Mouse (Mus musculus): ENCODE data around the gene Syvn1.

Syvn1 gene

DNA sequence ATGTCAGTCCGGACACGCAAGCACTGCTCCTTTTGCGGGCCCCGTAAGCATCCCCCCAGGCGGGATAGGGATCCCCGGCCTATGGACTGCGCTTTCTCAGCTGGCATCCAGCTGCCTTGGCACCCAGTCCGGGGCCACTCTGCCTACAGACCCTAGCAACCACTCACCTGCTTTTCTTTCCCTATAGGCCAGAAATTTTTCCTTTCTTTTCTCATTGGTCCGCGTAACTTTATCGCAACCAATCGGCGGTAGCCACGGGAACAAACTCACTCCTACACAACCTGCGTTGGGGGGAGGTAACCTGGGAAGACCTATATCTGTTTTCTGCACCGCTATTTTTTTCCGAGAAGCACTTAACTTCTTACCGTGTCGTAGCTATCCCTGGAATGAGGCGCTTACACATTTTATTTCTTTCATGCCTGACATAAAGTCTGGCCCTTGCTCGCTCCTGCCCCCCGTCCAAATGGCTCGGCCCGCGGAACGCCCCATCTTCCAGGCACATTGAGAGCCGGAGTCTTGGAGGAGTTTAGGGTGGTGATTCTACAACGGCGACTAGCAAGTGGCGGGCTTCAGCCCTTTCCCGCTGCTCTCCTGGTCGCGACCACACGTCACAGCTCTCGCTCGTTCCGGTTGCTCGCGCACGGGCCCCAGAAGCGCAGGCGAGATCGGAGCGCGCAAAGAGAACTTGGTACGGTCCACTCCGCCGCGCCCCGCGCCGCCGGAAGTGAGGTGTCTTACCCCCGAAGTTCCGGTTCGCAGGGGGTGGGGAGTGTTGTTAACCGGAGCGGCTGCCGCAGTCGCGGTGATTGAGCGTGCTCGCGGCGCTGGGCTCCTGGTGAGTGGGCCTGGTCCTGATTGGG, at the start of gene Syvn1:
TSS of gene Syvn1 (plus strand) at position 283 of the 860 bp plus-strand sequence.
- peak; percentile 89 for ATAC-seq (ENCODE audit: insufficient number of reproducible peaks, low FRiP score, low TSS enrichment)

DNA sequence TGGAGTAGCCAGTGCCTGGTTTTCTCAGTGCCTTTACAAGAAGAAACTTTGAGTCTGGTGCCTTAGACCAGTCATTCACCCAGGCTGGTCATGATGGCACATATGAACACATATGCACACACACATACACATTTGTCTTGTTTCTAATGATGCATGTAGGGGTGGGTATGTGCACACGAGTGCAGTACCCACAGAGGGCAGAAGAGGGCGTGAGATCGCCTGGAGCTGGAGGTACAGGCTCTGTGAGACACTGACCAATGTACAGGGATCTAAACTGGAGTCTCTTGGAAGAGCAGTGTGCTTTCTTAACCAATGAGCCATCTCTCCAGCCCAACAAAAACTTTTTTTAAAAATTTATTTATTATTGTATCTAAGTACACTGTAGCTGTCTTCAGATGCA, 48.2 kb upstream of the Syvn1 start:
- ATAC-seq (ENCODE audit: insufficient number of reproducible peaks, low FRiP score, low TSS enrichment), result no peak

DNA sequence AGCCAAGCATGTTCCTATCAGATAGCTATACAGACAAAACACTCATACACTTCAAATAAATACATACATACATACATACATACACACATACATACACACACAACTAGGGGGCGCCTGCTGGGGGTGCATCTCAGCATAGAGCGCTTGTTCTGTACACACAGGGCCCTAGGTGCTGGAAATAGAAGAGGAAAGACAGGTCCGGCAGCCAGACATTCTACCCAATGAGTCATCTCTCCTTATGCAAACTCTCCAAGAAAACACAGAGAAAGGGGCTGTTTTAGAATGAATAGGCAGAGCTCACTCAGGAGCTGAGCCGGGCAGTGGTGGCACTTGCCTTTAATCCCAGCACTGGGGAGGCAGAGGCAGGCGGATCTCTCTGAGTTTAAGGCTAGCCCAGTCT, 46.4 kb upstream of the Syvn1 start:
- ATAC-seq (ENCODE audit: insufficient number of reproducible peaks, low FRiP score, low TSS enrichment), result no peak

DNA sequence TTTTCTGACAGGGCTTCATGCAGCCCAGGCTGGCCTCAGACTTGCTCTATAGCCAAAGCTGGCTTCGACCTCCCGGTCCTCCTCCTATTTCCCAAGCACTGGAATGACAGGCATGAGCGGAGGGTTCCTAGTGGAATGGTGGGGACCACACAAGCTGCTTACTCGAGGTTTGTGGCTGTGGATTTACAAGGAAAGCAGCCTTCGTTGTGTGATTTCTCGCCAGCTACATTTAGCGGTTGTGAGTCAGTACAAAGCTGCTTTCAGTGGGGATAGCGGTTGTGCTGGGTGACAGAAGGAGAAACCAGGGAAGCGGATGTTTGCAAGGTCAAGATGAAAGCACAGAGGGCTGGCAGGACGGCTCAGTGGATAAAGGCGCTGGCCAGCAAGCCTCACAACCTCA, 40.8 kb upstream of the Syvn1 start:
- ATAC-seq (ENCODE audit: insufficient number of reproducible peaks, low FRiP score, low TSS enrichment), result no peak

DNA sequence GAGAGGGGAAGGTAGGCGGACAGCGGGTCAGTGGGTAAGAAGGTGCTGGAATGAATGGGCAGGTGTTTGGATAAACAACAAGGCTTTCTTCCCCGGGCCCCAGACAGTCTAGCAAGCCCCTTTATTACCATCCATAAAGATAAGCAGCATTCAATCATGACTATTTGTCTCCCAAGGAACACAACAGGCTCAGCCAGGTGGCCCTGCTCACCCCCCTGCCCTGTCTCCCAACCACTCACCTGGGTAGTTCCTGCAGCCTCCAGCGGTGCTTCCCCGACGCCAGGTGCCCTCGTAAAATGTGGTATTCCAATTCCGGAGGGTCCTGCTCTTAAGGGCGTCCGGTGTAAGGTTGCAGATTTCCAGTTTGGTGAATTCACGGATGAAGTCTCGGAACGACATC, 39.4 kb upstream of the Syvn1 start:
- no peak for ATAC-seq (ENCODE audit: insufficient number of reproducible peaks, low FRiP score, low TSS enrichment)

DNA sequence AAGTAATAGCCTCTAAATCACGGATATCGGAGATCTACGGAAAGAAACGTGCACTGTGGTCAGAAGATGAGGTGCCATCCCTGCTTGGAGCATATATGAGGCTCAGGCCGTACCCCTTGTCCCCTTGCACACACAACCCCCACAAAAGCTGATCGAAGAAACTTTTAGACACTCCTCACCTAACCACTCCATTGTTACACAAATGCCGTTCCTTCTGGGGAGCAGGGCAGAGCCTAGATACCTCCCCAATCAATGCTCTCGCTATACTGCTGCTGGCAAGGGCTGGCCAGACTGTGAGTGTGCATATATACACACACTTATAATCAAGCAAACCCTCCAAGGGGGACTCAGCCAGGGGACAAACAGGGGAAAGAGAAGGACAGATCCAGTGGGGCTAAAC, 37.2 kb upstream of the Syvn1 start:
- no peak for ATAC-seq (ENCODE audit: insufficient number of reproducible peaks, low FRiP score, low TSS enrichment)

DNA sequence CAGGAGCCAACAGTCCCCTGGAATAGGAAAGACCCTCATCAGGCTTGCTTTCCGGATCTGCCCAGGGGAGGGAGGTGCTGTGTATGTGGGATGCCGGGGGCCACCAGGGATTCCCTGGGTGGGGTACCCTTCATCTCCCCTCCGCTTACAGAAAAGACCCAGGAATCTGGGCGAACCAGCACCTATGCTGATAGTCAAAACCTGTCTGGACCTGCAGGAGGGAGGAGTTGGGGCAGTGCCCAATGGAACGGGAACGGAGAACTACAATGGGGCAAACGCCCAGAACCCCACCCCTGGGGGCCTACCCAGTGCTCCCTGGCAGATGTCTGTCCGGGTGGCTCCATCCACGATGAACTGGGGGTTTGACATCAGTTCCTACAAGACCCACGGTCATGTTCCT, 32.7 kb upstream of the Syvn1 start:
- ATAC-seq (ENCODE audit: insufficient number of reproducible peaks, low FRiP score, low TSS enrichment), result no peak

DNA sequence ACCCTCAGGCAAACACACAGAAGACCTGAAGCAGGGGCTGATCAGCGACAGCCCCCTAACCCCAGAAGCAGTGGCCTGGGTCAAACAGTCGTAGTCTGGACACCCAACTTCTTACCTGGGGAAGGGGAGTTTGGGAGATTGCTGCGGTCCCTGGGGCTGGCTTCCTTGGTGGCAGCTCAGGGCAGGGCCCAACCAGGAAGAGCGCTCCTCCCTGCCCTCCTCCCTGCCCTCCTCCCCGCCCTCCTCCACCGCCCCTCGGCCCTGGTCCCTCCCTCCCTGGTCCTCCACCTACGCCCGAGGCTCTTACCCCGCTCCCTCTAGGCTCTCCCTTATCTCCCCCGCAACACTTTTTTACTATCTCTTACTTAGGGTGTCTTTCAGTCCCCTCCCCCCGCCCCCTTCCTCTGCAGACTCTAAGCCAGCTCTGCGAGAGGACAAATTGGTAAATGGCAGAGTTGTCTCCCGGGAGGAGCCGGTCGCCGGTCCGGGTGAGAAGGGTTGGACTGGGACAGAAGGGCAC, 31.3 kb upstream of the Syvn1 start:
- ATAC-seq (ENCODE audit: insufficient number of reproducible peaks, low FRiP score, low TSS enrichment), result peak; percentile 69; the same call in 1 of the 2 replicates

DNA sequence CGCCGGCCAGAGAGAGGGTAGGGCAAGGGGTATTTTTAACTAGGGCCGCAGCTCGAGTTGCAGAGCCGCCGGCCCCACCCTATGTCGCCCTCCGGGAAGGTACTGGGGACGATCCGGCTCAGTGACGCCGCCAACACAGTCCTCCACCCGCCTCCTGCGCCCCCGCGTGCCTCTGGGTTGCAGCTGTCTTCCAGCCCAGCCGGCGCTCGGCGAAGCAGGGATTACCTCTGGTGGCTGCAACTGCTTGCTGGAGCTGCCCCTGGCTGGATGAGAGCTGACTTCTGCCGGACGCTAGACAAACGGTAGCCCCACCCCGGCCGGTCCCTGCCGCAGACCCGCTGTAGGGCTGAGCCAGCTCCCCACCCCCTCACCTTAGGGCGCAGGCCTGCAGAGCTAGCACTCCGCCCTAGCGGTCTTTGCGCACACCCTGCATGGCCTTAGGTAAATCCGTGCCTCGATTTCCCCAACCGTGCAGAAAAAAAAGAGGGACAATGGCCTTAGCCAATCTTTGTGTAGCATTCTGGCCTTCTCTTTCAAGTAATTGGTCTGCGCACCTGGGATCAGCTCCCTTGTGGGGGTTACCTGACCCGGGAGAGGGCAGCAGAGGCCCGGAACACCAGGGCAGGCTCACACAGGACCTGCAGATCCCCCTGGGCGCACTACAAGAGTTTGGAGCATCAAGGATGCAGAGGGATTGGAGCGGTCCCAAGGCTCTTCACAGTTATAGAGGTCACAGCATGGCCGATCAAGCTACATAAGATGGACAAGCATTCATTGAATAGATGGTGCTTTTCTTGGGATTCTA, 30.7 kb upstream of the Syvn1 start, which contains the start of gene Capn1:
TSS of gene Capn1 (minus strand) at position 387 of the 805 bp plus-strand sequence.
- ATAC-seq (ENCODE audit: insufficient number of reproducible peaks, low FRiP score, low TSS enrichment), result peak; percentile 36; the same call in 1 of the 2 replicates

DNA sequence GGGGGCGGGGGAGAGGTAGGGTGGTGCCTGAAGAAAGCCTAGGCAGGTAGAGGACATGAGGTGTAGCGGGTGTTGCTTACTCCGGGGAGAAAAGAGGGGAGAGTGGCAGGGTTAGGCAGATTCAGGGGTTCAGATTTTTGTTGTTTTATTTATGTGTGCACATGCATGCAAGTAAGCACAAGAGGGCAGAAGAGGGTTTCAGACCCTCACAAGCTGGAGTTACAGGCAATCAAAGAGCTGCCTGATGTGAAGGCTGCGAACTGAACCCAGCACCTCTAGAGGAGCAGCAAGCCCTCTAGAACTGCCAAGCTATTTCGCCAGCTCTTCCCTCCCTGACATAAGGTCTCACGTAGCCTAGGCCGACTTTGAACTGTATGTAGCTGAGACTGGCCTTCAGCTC, 29.8 kb upstream of the Syvn1 start:
- ATAC-seq (ENCODE audit: insufficient number of reproducible peaks, low FRiP score, low TSS enrichment), result no peak

DNA sequence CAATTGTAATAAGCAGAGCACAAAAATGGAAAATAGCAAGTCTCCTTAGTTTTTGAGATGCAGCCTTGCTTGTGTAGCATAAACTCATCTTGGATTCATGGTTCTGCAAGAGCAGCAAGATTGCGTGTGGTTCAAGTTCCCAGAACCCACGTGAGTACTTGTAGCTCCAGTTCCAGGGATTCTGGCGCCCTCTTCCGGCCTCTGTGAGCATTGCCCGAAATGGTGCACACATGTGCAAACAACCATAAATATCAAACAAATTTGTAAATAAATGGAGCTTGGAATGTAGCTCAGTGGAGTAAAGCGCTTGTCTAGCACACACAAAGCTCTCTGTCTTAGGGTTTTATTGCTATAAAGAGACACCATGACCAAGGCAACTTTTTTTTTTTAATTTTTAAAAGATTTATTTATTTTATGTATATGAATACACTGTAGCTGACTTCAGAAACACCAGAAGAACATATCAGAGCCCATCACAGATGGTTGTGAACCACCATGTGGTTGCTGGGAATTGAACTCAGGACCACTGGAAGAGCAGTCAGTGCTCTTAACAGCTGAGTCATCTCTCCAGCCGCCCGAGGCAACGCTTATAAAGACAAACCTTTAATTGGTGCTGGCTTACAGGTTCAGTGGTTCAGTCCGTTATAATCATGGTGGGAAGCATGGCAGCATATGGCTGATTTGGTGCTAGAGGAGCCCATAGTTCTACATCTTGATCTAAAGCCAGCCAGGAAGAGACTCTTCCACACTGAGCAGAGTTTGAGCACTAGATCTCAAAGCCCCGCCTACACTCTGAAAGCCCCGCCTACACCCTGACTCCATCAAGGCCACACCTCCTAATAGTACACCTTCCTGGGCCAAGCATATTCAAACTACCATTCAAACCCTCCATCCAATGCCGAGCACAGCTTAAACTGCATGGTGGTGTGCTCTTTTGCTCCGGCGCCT, 28.0 kb upstream of the Syvn1 start:
- no peak for ATAC-seq (ENCODE audit: insufficient number of reproducible peaks, low FRiP score, low TSS enrichment)

DNA sequence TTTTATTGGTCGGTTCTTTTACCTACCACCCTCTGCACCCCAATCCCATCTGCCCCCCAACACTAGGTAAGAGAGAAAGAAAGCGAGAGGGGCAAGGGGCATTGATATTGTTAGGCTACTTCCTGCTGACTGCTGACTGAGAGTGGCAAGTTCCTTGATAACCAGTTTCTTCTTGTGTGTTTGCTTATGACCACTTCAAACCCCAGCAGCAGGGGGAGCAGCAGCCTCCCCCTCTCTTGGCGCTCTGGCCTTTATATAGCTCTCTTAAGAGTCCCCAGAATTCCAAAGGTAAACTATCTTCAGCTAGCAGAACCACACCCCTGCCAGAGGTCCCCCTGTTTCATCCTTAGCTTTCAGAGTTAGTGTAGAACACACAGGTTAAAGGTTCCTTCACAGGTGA, 26.1 kb upstream of the Syvn1 start:
- no peak for ATAC-seq (ENCODE audit: insufficient number of reproducible peaks, low FRiP score, low TSS enrichment)

DNA sequence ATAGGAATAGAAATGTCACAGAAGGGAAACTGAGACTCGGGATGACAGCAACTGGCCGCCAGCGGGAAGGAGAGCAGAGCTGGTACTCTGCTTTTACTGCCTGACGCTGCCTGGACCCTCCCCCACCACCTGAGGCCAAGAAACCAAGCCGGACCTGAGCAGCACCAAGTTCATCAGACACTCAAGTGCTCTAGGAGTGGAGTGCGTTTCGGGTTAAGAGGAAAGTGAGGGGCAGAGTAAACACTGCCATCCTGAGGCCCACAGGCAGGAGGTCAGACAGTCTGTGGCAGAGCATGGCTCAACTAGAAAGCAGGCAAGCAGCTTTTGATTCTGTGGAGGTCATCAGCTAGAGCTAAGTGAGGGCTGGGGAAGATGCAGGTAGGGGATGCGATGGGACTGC, 23.3 kb upstream of the Syvn1 start:
- no peak for ATAC-seq (ENCODE audit: insufficient number of reproducible peaks, low FRiP score, low TSS enrichment)

DNA sequence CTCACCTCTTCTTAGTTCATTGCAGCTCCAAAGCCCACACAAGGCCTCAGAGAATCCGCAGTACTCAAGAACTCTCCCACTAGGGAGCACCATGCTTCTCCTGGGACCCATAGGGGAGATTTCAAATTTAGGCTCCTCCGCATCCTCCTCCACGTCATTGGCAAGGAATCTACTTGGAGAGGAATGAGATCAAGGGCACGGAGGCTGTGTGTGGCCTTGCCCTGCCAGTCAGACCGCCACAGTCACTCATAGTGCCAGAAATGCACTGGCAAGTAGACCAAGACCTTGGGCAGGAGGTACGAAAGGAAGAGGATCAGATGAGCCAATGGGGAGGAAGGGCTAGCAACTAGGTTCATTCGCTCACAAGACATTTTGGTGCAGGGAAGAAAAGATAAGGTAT, 22.4 kb upstream of the Syvn1 start:
- no peak for ATAC-seq (ENCODE audit: insufficient number of reproducible peaks, low FRiP score, low TSS enrichment)

DNA sequence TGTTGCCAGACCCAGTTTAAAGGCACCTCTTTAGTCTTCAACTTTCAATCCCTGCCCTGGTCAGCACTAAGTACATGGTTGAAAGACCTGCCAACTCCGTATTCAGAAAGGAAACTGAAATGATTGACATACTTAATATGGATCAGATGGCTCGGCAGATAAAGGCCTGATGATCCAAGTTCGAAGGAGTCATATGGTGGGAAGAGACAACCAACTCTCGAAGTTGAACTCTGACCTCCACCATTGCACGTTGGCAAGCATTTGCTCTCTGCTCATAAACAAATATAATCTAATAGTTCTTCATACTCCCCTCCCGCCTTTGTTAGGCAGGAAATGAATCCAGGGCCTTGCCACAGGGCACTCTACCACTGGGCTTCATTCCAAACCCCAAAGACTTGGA, 17.4 kb upstream of the Syvn1 start:
- no peak for ATAC-seq (ENCODE audit: insufficient number of reproducible peaks, low FRiP score, low TSS enrichment)

DNA sequence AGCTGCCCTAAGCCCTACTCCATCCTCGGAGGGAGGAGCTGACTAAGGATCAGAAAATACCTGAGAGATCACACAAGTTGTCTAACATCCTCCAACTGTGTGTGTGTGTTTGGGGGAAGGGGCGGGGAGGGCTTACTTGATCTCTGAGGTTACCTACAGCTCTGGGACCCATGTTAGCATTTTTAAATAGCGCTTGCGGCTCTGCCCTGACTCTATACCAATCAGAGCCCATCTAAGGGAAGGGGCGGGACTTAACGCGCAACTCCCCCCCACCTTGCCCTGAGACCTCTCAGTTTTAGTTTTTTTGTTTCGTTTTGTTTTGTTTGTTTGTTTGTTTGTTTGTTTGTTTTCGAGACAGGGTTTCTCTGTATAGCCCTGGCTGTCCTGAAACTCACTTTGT, 16.9 kb upstream of the Syvn1 start:
- no peak for ATAC-seq (ENCODE audit: insufficient number of reproducible peaks, low FRiP score, low TSS enrichment)

DNA sequence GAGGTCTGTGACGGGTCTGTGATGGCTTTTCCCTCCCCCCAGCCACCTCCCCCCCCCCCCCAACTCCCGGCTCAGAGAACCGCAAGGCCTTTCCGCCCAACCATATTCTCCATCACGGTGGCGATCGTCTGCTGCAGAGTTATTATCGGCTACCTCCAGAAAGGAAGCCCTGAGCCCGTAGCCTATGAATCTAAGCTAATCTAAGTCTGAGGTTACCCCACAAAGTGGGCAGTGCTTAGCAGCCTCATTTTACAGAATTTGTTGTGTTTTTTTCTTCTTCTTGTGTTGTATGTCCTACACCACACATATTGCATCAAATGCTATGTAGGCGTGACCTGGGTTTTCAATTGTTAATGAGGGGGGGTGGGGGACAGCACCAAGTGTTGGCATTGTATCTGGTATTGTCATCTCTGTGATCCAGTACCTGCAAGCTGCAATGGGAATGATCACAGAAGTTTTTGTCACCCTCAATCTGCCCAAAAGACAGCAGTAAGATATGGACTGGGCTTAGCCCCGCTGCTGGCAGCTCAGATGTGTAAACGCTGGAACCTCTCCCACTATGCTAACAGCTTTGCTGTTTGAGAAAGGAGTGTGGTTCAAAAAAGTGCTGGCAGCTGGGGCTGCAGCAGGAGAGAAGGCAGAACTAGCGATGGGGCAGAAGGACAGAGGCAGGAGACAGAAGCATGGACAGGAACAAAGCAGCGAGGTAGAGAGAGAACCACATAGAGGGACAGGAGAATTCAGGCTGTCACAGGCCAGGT, 15.7 kb upstream of the Syvn1 start:
- ATAC-seq (ENCODE audit: insufficient number of reproducible peaks, low FRiP score, low TSS enrichment), result no peak

DNA sequence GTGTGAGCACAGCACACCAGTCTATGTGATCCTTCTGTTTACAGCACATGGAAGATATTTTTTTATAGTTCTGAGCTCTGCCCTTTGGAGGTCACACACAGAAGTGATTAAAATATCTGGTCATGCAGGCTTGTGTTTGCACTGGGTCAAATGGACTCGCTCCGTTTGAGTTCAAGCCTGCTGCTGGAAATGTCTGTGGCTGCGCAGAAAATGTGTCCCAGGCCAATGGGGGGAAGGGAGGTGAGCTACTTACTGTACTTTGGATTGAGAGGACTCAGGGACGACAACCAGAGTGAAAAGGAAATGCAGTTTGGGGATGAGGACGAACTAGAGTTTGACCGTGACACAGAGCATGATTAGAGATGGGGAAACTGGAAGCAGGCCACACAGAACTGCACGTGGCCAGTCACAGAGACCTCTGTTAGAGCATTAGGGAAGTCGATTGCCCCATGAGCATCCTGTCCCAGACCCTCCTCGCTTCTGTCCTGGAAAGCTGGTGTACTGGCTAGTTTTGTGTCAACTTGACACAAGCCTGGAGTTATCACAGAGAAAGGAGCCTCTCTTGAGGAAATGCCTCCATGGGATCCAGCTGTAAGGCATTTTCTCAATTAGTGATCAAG, 10.3 kb upstream of the Syvn1 start:
- no peak for ATAC-seq (ENCODE audit: insufficient number of reproducible peaks, low FRiP score, low TSS enrichment)

DNA sequence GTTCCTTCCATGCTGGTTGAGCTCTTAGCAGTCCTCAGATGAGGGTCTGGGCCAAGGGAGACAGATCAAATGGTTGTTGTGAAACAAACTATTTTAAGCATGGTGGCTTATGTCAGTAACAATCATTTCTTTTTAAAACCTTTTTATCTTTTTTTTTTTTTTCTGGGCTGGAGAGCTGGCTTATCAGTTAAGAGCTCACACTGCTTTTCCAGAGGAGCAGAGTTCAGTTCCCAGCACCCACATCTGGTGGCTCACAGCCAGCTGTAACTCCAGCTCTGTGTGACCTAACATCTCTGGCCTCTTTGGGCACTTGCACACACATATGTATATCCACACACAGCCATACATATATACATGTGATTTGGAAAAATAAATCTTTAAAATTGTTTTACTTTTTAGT, 8.7 kb upstream of the Syvn1 start:
- no peak for ATAC-seq (ENCODE audit: insufficient number of reproducible peaks, low FRiP score, low TSS enrichment)

All from cerebellum, adult (tissue).